Mouse (Mus musculus) ES-Bruce4 (cell line): ENCODE measurements around the gene Irf2bpl. TPM values are rescaled to one million over a fixed set of nuclear protein-coding genes. Genes with fewer than 3 reads are reported as not detected.

Source experiments
- H3K27ac ChIP-seq: 2 replicates; pipeline ENCODE4 v1.5.1; 2012; ENCODE audit warnings: low read length, inconsistent platforms; ENCODE audit not compliant: insufficient read depth
- H3K27me3 ChIP-seq: 2 replicates; pipeline ENCODE4 v1.6.1; 2012; ENCODE audit warnings: mild to moderate bottlenecking, low read length, inconsistent platforms; ENCODE audit not compliant: control insufficient read depth, poor library complexity, insufficient read depth, severe bottlenecking
- H3K36me3 ChIP-seq: 2 replicates; pipeline ENCODE4 v1.6.1; 2012; ENCODE audit warnings: inconsistent platforms, mild to moderate bottlenecking, low read length, moderate library complexity; ENCODE audit not compliant: control insufficient read depth, poor library complexity, insufficient read depth, severe bottlenecking
- H3K4me1 ChIP-seq: one replicate; pipeline ENCODE4 v1.8.1; 2011; ENCODE audit warnings: low read length; ENCODE audit not compliant: control insufficient read depth, insufficient read depth
- H3K4me3 ChIP-seq: 2 replicates; pipeline ENCODE4 v1.5.1; 2011; ENCODE audit warnings: low read depth, mild to moderate bottlenecking, low read length
- H3K9ac ChIP-seq: 2 replicates; pipeline ENCODE4 v1.6.1; 2012; ENCODE audit warnings: low read depth, mild to moderate bottlenecking, inconsistent platforms; ENCODE audit not compliant: poor library complexity, severe bottlenecking
- H3K9me3 ChIP-seq: replicated peaks from 2 replicates; pipeline ENCODE4 v1.6.1; 2012; ENCODE audit warnings: mild to moderate bottlenecking, low read length, inconsistent platforms; ENCODE audit not compliant: control insufficient read depth, poor library complexity, insufficient read depth, severe bottlenecking
- CTCF ChIP-seq: IDR thresholded peaks from one replicate; pipeline ENCODE4 v1.8.1; 2011; ENCODE audit warnings: low read depth, low read length
- EP300 ChIP-seq: IDR thresholded peaks from 2 replicates; pipeline ENCODE4 v1.6.1; 2011; ENCODE audit warnings: low read depth, low read length; ENCODE audit not compliant: insufficient read depth
- POLR2A ChIP-seq: IDR thresholded peaks from one replicate; pipeline ENCODE4 v1.8.1; 2011; ENCODE audit warnings: low read length; ENCODE audit not compliant: insufficient read depth
- polyA plus RNA-seq: library from polyadenylated mRNA; stranded (reverse); fragments of >200 nt; gene quantifications from 2 replicates; pipeline ENCODE4 v1.2.4, GENCODE M21; 2011; ENCODE audit warnings: low read depth; ENCODE audit not compliant: missing spikeins, insufficient read depth, insufficient read length

Gene Irf2bpl
- polyA plus RNA-seq: 37.9 and 40.3 TPM in 2 replicates

DNA sequence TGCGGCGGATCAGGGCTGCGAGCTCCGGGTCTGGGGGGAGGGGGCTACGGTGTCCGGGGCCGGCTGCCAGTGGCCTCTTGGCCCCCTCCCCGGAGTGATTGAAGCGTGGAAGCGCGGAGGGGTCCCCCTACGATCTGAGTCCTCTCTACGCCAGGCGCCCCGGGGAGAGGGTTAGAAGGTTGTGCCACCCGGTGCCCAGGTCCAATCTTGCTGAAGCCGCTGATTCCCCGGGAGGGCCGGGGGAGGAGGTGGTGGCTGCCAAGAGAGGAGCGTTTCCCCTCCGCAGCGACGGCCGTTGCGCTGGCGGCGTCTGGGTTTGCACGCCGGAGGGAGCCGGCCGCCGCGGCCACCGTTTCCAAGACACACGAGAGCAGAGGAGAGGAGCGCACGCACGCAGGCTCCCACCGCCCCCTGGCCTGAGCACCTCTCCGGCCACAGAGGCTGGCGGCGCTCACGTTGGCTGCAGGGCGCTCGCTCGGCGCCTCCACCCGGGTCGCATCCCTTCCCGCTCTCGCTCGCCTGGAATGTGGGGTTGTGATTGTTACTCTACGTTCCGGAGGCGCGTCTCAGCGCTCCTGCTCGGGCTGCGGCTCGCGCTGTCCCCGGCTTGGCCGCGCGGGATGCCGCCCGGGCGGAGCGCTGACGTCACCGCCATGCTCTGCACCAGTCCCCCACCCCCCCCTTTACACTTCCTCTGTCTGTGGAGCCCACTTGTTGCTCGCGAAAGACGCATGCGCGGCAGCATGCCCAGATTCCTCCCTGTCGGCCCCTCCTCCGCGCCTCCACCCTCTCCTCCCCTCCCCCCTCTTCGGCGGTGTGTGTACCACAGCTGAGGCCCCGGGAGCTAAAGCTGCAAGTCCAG, at the start of gene Irf2bpl:
TSS of gene Irf2bpl (minus strand) at position 602 of the 862 bp plus-strand sequence.
- Histone ChIP-seq H3K36me3 (peaks cover 18% of the 10 kb centered on the region), H3K9ac (peak within 1 kb of the TSS; percentile 96), H3K4me1 (peaks cover 4% of the 10 kb centered on the region), H3K4me3 (peak within 1 kb of the TSS; percentile 90), H3K9me3 (no peaks in the 10 kb centered on the region), H3K27ac (peak within 1 kb of the TSS; percentile 86), H3K27me3 (no peaks in the 10 kb centered on the region)
- peak; percentile 92; the same call in 1 of the 2 replicates for TF ChIP-seq EP300
- no peak for TF ChIP-seq CTCF

DNA sequence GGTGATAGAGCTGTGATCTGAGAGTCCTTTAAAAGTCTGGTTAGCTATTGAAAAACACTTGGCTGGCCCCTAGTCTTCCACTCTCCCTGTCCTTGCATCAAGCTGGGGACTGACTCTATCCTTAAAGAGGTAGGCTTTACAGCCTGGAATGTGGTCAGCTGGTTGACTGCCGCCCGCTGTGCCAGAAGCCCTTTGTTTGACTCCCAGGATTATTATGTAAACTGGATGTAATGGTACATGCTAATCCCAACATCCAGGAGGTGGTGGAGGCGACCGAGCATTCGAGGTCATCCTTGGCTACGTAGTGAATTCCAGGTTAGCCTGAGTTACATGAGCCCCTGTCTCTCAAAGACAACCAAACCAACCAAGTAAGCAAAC, 48.0 kb upstream of the Irf2bpl start:
- peaks cover 3% of the 10 kb centered on the region; the same call in 1 of the 2 replicates for H3K9me3 ChIP-seq
- peaks cover 4% of the 10 kb centered on the region for H3K4me1 ChIP-seq
- H3K4me3 ChIP-seq: no peak overlapping the region
- no peaks in the 10 kb centered on the region for H3K36me3 ChIP-seq
- H3K9ac ChIP-seq: peak overlapping the region; percentile 16; the same call in 1 of the 2 replicates
- H3K27ac ChIP-seq: peak overlapping the region; percentile 95
- TF ChIP-seq EP300: peak; percentile 99
- TF ChIP-seq CTCF: no peak
- H3K27me3 ChIP-seq: no peaks in the 10 kb centered on the region

DNA sequence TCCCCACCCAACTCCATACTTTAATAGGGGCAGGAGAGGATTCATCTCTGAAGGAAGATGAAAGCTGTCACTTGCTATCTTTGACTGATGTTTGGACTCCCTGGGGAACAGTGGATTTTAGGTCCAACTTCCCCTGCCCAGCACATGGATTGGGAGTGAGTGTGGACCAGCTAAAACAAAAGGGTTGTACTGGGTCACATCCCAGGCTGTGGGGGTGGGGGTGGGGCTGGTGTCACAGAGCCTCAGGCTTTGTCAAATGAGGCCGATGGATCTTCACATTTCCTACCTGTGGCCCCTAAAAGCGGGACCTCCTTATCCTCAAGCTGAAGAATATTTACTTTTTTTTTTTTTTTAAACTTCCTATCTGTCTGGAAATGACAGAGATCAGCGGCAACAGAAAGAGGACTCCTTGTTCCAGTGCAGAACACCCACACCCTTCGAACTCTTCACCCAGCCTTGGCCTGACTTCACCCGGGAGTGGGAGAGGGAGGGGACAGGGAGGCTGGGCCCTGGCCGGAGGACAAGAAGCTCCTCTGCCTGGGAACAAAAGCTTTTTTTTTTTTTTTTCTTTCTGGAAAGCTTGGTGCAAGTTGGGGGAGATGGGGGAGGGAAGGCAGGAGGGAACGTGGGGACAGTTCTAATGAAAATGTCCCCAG, 47.4 kb upstream of the Irf2bpl start:
- H3K4me3 ChIP-seq: 0 out of 2 replicates have a peak overlapping the region, but pooled peaks have one; percentile 11
- H3K27ac ChIP-seq: peak overlapping the region; percentile 95
- peaks cover 5% of the 10 kb centered on the region for H3K4me1 ChIP-seq
- H3K36me3 ChIP-seq: no peaks in the 10 kb centered on the region
- TF ChIP-seq POLR2A (no peak), CTCF (no peak), EP300 (no peak)
- peak overlapping the region; percentile 16; the same call in 1 of the 2 replicates for H3K9ac ChIP-seq
- peaks cover 3% of the 10 kb centered on the region; the same call in 1 of the 2 replicates for H3K9me3 ChIP-seq
- H3K27me3 ChIP-seq: no peaks in the 10 kb centered on the region

DNA sequence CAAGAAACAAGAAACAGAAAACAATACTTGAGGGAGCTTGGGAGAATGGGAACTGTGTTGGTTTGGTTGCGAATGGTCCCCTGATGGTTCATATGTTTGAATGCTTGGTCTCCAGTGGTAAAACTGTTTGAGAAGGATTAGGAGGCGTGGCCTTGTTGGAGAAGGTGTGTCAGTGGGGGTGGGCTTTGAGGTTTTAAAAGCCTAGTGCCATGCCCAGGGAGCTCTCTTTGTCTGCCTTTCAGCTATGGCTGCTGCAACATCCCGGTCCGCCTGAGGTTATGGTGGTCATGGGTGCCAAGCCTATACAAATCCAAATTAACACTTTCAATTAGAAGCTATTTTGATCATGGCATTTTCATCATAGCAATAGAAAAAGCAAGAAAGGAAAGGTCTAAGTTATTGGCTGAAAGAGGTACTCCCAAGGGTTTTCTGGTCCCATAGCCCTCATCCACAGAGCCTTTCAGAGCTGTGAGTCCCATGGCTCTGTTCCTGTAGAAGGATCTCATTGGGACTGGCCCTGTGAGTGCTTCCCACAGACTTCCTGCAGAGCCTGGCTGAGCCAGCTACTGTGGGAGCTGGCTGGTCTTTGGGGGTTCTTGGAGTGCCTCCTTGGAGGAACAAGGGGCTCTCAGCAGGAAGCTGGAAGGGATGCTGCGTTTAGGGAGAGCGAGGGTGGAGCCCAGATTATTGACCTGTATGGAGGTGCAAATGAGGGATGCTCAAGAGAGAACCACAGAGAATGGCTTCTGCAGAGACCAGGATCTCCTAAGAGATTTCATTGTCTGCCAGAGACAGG, 46.5 kb upstream of the Irf2bpl start:
- Histone ChIP-seq H3K4me3 (no peak overlapping the region), H3K9ac (no peak overlapping the region), H3K9me3 (peaks cover 3% of the 10 kb centered on the region; the same call in 1 of the 2 replicates), H3K36me3 (no peaks in the 10 kb centered on the region), H3K27ac (peak overlapping the region; percentile 95), H3K27me3 (no peaks in the 10 kb centered on the region), H3K4me1 (peaks cover 5% of the 10 kb centered on the region)
- TF ChIP-seq EP300 (peak; percentile 95), CTCF (no peak), POLR2A (no peak)

DNA sequence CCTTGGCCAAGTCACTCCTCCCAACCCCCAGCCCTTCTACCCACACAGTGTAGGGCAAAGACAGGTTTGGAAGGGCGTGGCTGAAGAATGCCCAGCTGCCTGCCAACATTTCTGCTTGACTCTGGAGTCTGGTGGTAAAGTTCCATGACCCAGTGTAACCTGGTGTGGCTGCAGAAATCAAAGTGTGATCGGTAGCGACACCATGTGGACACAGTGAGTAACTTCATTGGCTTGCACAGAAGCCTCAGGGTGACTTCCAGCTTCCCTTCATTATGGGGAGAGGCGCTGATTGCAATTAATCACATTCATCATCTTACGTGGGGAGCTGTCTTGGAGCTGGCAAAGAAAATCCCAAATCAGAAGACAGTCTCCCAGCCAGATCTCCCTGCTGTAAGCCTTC, 39.2 kb upstream of the Irf2bpl start:
- H3K27ac ChIP-seq: peak overlapping the region; percentile 24; the same call in 1 of the 2 replicates
- peaks cover 3% of the 10 kb centered on the region; the same call in 1 of the 2 replicates for H3K9me3 ChIP-seq
- H3K4me1 ChIP-seq: peaks cover 6% of the 10 kb centered on the region
- TF ChIP-seq POLR2A (no peak), EP300 (0 out of 2 replicates have a peak, but pooled peaks have one; percentile 42), CTCF (peak; percentile 81)
- no peaks in the 10 kb centered on the region for H3K27me3 ChIP-seq
- H3K36me3 ChIP-seq: no peaks in the 10 kb centered on the region
- no peak overlapping the region for H3K4me3 ChIP-seq
- H3K9ac ChIP-seq: no peak overlapping the region
